Mouse (Mus musculus): ENCODE measurements around the gene Mtfr2. TPM values are rescaled to one million over a fixed set of nuclear protein-coding genes. Genes with fewer than 3 reads are reported as not detected.

Mtfr2 gene
- polyA plus RNA-seq, 1 experiment = 6.3 TPM

DNA sequence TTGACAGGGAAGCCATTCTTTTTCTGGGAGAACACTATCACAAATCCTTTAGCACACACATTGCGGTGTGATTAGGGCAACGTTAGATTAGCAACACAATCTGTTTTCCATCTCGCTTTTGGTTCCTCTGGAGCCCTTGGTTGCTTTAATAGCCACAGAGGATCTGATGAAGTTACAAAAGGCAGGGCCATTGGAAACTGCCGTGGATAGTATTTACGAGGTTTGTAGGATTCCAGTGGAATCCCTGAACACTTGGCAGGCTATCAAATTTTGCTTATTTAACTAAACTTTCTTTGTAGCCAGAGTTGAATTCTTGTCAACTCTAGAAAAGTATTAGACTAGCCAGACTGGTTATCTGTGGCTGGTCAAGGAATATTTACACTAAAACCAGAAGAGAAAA is 47.2 kb downstream of the Mtfr2 start:
- H3K4me3 ChIP-seq (ENCODE audit: control insufficient read depth, insufficient read depth, low read length) = no peak overlapping the region
- DNase-seq = no peak
- H3K27ac ChIP-seq (ENCODE audit: control insufficient read depth, insufficient read depth, low read length) = no peak overlapping the region
- 95% methylated on average over 5 of the region's 5 CpGs for WGBS
- TF ChIP-seq CTCF (IDR thresholded peaks at IDR 0.05; ENCODE audit: borderline replicate concordance, control insufficient read depth, extremely low read depth, insufficient read depth, low read length, poor library complexity) (no peak), POLR2A (IDR thresholded peaks at IDR 0.05; ENCODE audit: control insufficient read depth, extremely low read depth, insufficient read depth, low read length, poor library complexity) (no peak)
- no peaks in the 10 kb centered on the region for H3K27me3 ChIP-seq (ENCODE audit: control insufficient read depth, insufficient read depth, low read length)
- H3K36me3 ChIP-seq (ENCODE audit: control insufficient read depth, insufficient read depth, low read length) = no peaks in the 10 kb centered on the region
- no peaks in the 10 kb centered on the region for H3K4me1 ChIP-seq (replicated peaks; ENCODE audit: control insufficient read depth, insufficient read depth, low read length)

DNA sequence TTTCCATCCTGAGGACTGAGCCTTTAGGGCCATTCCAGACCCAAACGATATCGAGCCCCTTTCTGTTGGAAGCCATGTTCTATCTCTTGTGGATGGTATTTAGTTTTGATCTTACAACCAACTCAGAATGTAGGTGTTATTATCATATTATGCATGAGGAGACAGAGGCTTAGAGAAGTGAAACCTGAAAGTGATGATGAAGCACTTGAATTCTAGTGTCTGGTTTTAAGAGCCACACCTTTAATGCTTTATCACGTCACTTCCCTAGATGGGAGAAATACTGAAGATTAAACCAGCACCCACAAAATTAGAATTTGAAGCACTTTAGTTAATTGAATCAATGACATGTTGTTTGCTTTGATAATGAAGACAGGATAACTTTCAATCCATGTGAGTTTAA is 48.2 kb downstream of the Mtfr2 start:
- 95% methylated on average over 3 of the region's 3 CpGs for WGBS
- DNase-seq = no peak
- Histone ChIP-seq H3K27me3 (ENCODE audit: control insufficient read depth, insufficient read depth, low read length) (no peaks in the 10 kb centered on the region), H3K4me1 (replicated peaks; ENCODE audit: control insufficient read depth, insufficient read depth, low read length) (no peaks in the 10 kb centered on the region), H3K27ac (ENCODE audit: control insufficient read depth, insufficient read depth, low read length) (no peak overlapping the region), H3K36me3 (ENCODE audit: control insufficient read depth, insufficient read depth, low read length) (no peaks in the 10 kb centered on the region), H3K4me3 (ENCODE audit: control insufficient read depth, insufficient read depth, low read length) (no peak overlapping the region)
- TF ChIP-seq POLR2A (IDR thresholded peaks at IDR 0.05; ENCODE audit: control insufficient read depth, extremely low read depth, insufficient read depth, low read length, poor library complexity) (no peak), CTCF (IDR thresholded peaks at IDR 0.05; ENCODE audit: borderline replicate concordance, control insufficient read depth, extremely low read depth, insufficient read depth, low read length, poor library complexity) (no peak)

DNA sequence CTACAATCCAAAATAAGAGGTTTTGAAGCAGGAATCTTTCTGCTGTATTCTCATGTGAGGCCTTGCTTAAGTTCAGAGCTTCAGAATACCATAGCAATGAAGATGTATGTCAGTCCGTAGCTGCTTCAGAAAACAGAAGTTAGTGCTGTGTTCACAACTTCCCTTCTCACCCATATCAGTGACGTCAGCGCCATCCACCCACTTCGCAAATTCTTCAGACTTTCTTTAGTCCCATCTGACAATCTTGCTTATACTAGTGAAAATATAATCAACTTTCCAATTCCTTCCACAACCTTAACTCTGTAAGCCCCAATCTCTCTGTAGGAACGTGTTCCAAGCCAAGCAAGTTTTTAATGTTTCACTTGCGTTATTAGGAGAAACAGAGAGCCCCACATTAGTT is 50.7 kb downstream of the Mtfr2 start:
- no peak for TF ChIP-seq CTCF (IDR thresholded peaks at IDR 0.05; ENCODE audit: borderline replicate concordance, control insufficient read depth, extremely low read depth, insufficient read depth, low read length, poor library complexity)
- H3K36me3 ChIP-seq (ENCODE audit: control insufficient read depth, insufficient read depth, low read length) = no peaks in the 10 kb centered on the region
- H3K27ac ChIP-seq (ENCODE audit: control insufficient read depth, insufficient read depth, low read length) = no peak overlapping the region
- DNase-seq = peak; percentile 6
- H3K4me3 ChIP-seq (ENCODE audit: control insufficient read depth, insufficient read depth, low read length) = no peak overlapping the region
- no peaks in the 10 kb centered on the region for H3K27me3 ChIP-seq (ENCODE audit: control insufficient read depth, insufficient read depth, low read length)
- no peaks in the 10 kb centered on the region for H3K4me1 ChIP-seq (replicated peaks; ENCODE audit: control insufficient read depth, insufficient read depth, low read length)
- whole genome bisulfite sequencing = 10% methylated on average over 6 of the region's 6 CpGs

DNA sequence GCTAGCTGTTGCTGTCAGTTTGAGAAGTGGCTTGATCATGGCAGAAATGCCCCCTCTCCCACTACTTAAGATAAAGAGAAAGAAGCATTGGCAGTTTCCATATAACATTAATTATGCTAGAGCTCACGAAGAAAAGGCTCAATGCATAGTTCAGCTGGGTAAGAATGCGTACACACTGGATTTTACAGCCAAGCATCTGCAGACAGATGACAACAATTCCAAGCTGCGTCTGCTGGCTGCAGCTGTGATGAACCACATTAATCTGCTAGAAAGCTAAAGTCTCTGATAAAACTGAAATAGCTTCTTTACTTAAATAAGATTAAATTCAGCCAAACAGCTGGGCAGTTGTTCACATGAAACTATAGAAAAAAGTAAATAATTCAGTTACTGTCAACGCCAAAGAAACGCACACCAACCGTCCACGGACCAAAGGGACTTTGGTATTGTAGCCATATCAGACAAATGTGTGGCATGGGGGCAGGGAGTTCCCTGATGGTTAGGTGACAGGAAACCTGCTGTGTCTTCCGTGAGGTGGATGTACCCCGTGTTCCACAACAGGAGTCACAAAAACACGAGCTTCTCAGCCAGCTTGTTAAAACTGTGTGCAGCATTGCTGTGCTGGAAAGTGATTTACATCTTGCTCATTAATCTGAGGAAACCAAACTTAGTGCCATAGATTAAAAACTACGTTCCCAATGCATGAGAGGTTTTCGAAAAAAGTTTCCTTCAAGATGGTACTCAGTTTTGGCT is 51.2 kb downstream of the Mtfr2 start:
- H3K4me3 ChIP-seq (ENCODE audit: control insufficient read depth, insufficient read depth, low read length) = no peak overlapping the region
- no peak overlapping the region for H3K27ac ChIP-seq (ENCODE audit: control insufficient read depth, insufficient read depth, low read length)
- H3K27me3 ChIP-seq (ENCODE audit: control insufficient read depth, insufficient read depth, low read length) = no peaks in the 10 kb centered on the region
- no peaks in the 10 kb centered on the region for H3K4me1 ChIP-seq (replicated peaks; ENCODE audit: control insufficient read depth, insufficient read depth, low read length)
- no peaks in the 10 kb centered on the region for H3K36me3 ChIP-seq (ENCODE audit: control insufficient read depth, insufficient read depth, low read length)
- WGBS = 65% methylated on average over 12 of the region's 12 CpGs
- TF ChIP-seq CTCF (IDR thresholded peaks at IDR 0.05; ENCODE audit: borderline replicate concordance, control insufficient read depth, extremely low read depth, insufficient read depth, low read length, poor library complexity) (no peak), POLR2A (IDR thresholded peaks at IDR 0.05; ENCODE audit: control insufficient read depth, extremely low read depth, insufficient read depth, low read length, poor library complexity) (no peak)
- no peak for DNase-seq

DNA sequence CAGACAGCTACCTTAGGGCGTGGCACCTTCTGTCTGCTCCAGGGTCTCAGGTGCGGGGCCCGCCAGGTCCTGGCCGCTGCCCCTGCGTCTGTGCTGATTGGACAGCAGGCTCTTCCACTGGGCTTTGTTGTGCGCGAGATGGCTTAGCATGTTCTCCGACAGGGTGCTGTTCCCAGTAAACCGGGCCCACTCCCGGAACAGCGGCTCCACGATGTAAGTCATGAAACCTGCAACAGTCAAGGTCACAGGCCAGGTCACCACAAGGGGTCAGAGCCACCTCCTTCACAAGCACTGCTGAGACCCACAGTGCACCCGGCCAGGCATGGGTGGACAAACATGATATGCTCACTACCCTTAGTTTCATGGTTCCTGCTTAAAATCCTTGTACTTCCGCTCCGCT is 52.8 kb downstream of the Mtfr2 start:
- WGBS = 94% methylated on average over 15 of the region's 15 CpGs
- no peaks in the 10 kb centered on the region for H3K36me3 ChIP-seq (ENCODE audit: control insufficient read depth, insufficient read depth, low read length)
- H3K27ac ChIP-seq (ENCODE audit: control insufficient read depth, insufficient read depth, low read length) = no peak overlapping the region
- no peak overlapping the region for H3K4me3 ChIP-seq (ENCODE audit: control insufficient read depth, insufficient read depth, low read length)
- H3K4me1 ChIP-seq (replicated peaks; ENCODE audit: control insufficient read depth, insufficient read depth, low read length) = no peaks in the 10 kb centered on the region
- TF ChIP-seq CTCF (IDR thresholded peaks at IDR 0.05; ENCODE audit: borderline replicate concordance, control insufficient read depth, extremely low read depth, insufficient read depth, low read length, poor library complexity) = no peak
- TF ChIP-seq POLR2A (IDR thresholded peaks at IDR 0.05; ENCODE audit: control insufficient read depth, extremely low read depth, insufficient read depth, low read length, poor library complexity) = no peak
- no peaks in the 10 kb centered on the region for H3K27me3 ChIP-seq (ENCODE audit: control insufficient read depth, insufficient read depth, low read length)
- DNase-seq = no peak

DNA sequence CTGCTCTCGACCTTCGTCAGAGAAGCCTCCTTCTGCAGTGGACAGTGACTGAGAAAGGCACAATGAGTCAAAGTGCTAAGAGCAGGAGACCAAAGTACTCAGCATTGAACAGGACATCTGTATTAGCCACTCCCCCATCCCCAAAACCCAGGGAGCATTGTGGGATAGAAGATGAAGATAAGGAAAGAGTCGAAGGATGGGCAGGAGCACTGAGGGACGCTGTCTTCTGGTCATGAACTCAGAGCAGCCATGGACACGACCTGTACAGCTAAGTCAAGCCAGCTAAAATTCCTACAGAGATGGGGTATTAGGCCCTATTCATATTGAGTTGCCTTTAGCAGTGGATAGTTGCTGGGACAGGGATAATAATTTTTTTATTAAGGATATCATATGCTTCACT is 55.4 kb downstream of the Mtfr2 start:
- Histone ChIP-seq H3K4me1 (replicated peaks; ENCODE audit: control insufficient read depth, insufficient read depth, low read length) (no peaks in the 10 kb centered on the region), H3K27me3 (ENCODE audit: control insufficient read depth, insufficient read depth, low read length) (no peaks in the 10 kb centered on the region), H3K27ac (ENCODE audit: control insufficient read depth, insufficient read depth, low read length) (no peak overlapping the region), H3K36me3 (ENCODE audit: control insufficient read depth, insufficient read depth, low read length) (no peaks in the 10 kb centered on the region), H3K4me3 (ENCODE audit: control insufficient read depth, insufficient read depth, low read length) (no peak overlapping the region)
- 95% methylated on average over 5 of the region's 5 CpGs for WGBS
- no peak for DNase-seq
- no peak for TF ChIP-seq POLR2A (IDR thresholded peaks at IDR 0.05; ENCODE audit: control insufficient read depth, extremely low read depth, insufficient read depth, low read length, poor library complexity)
- no peak for TF ChIP-seq CTCF (IDR thresholded peaks at IDR 0.05; ENCODE audit: borderline replicate concordance, control insufficient read depth, extremely low read depth, insufficient read depth, low read length, poor library complexity)

DNA sequence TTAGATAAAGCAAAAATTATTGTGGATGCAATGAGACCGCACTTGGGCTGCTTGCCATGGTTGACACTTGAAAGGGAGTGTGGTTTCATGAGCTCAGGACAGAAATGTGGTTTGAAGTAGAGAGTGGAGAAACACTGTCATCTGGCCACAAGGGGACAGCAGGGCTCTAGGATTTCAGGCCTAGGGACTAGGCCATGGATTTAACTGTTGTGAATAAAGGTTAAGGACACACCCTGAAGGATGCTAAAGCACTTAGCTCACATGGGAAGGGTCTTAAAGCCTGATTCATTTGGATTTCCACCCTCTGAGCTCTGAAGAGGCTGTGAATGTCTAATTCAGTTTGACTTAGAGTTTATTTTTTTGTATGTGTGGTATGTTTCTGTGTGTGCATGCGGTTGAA is 57.9 kb downstream of the Mtfr2 start:
- H3K27ac ChIP-seq (ENCODE audit: control insufficient read depth, insufficient read depth, low read length) = no peak overlapping the region
- 68% methylated on average over 2 of the region's 2 CpGs for WGBS

More for the DNA sequence above, 57.9 kb downstream of the Mtfr2 start:
- H3K36me3 ChIP-seq (ENCODE audit: control insufficient read depth, insufficient read depth, low read length) = no peaks in the 10 kb centered on the region
- no peak for DNase-seq
- no peaks in the 10 kb centered on the region for H3K4me1 ChIP-seq (replicated peaks; ENCODE audit: control insufficient read depth, insufficient read depth, low read length)
- H3K4me3 ChIP-seq (ENCODE audit: control insufficient read depth, insufficient read depth, low read length) = no peak overlapping the region
- H3K27me3 ChIP-seq (ENCODE audit: control insufficient read depth, insufficient read depth, low read length) = no peaks in the 10 kb centered on the region
- TF ChIP-seq CTCF (IDR thresholded peaks at IDR 0.05; ENCODE audit: borderline replicate concordance, control insufficient read depth, extremely low read depth, insufficient read depth, low read length, poor library complexity) (no peak), POLR2A (IDR thresholded peaks at IDR 0.05; ENCODE audit: control insufficient read depth, extremely low read depth, insufficient read depth, low read length, poor library complexity) (no peak)
